Mouse (Mus musculus) MEL (cell line): ENCODE measurements at regions not wholly inside any gene's neighbourhood (a gene's known extent, or its start where the extent isn't known, plus 50 kb on each side); places are given as distances from the start of the nearest gene placed in this dataset.

Experiments used
- CTCF ChIP-seq, 3 experiments: IDR thresholded peaks in 2 of 3; conservative IDR thresholded peaks in 1 of 3; 2 replicates each; pipeline ENCODE4 v1.5.1; 2011 to 2012; ENCODE audit warnings: low read length in 3 of 3, low read depth in 2 of 3, mild to moderate bottlenecking in 2 of 3, improper control_type of control experiment in 1 of 3, inconsistent platforms in 1 of 3, mixed read lengths in 1 of 3, moderate library complexity in 1 of 3; ENCODE audit not compliant: control insufficient read depth in 1 of 3, insufficient read depth in 1 of 3, poor library complexity in 1 of 3, severe bottlenecking in 1 of 3
- RAD21 ChIP-seq: IDR thresholded peaks from 2 replicates; pipeline ENCODE4 v1.6.1; 2011; ENCODE audit warnings: mild to moderate bottlenecking, low read depth, low read length, improper control_type of control experiment
- SIN3A ChIP-seq: IDR thresholded peaks from 2 replicates; pipeline ENCODE4 v1.6.1; 2012; ENCODE audit warnings: low read length, improper control_type of control experiment, inconsistent platforms
- UBTF ChIP-seq: IDR thresholded peaks from 2 replicates; pipeline ENCODE4 v1.6.1; 2012; ENCODE audit warnings: low read depth, mild to moderate bottlenecking, inconsistent platforms, low read length, improper control_type of control experiment, moderate library complexity, borderline replicate concordance; ENCODE audit not compliant: insufficient read depth

DNA sequence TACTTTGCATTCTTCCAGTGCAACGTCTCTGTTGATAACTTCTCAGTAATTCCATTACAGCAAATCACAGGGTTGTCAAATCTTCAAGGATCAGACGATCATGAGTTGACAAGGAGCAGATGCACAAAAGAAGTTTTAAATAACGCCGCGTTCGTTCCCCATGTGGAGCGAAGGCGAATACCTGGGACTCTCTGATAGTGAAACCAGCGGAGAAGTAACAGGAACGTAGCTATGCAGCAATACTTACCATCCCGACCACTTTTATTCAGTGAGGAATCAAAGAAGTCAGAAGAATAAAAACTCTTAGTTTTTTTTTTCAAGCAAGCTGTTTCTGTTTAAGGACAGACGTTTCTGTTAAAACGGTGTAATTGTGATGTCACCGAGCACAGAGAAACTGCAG lies 441.6 kb downstream of the Gtdc1 start:
- TF ChIP-seq UBTF (no peak), RAD21 (no peak), CTCF (IDR thresholded peaks at IDR 0.05 in 2 of 3, conservative IDR thresholded peaks at IDR 0.05 in 1 of 3; ENCODE audit: control insufficient read depth in 1 of 3, insufficient read depth in 1 of 3, low read depth in 2 of 3, low read length in 3 of 3, poor library complexity in 1 of 3, severe bottlenecking in 1 of 3) (no peak), SIN3A (no peak)
